Mouse (Mus musculus) CH12.LX (cell line): ENCODE data around the gene Socs2. TPM values are rescaled to one million over a fixed set of nuclear protein-coding genes. Genes with fewer than 3 reads are reported as not detected.
A peak's percentile ranks its signal among the peaks of the same experiment; 100 is the strongest.

Experiments
- DNase-seq: peaks from one replicate; pipeline ENCODE4 v3.0.0-alpha.2; 2013; ENCODE audit errors: extremely low read depth
- H3K27ac ChIP-seq: 2 replicates; pipeline ENCODE4 v1.5.1; 2012; ENCODE audit warnings: low read depth, mild to moderate bottlenecking, control low read depth, moderate library complexity; ENCODE audit not compliant: insufficient read depth
- H3K27me3 ChIP-seq: replicated peaks from 2 replicates; pipeline ENCODE3; 2012; ENCODE audit warnings: inconsistent platforms
- H3K36me3 ChIP-seq, 2 experiments: replicated peaks in 1 of 2; 2 replicates each; pipeline versions ENCODE3 to v1.6.1; 2012; ENCODE audit warnings: inconsistent platforms in 1 of 2, low read length in 1 of 2, mild to moderate bottlenecking in 1 of 2, mixed read lengths in 1 of 2, moderate library complexity in 1 of 2; ENCODE audit not compliant: control insufficient read depth in 1 of 2, insufficient read depth in 1 of 2
- H3K4me1 ChIP-seq, 2 experiments: 2 replicates each; pipeline ENCODE4 v1.6.1; 2012; ENCODE audit warnings: inconsistent platforms in 1 of 2, moderate library complexity in 1 of 2; ENCODE audit not compliant: insufficient read depth in 2 of 2, control insufficient read depth in 1 of 2
- H3K4me2 ChIP-seq: 2 replicates; pipeline ENCODE4 v1.6.1; 2012; ENCODE audit warnings: low read depth, mild to moderate bottlenecking, control low read depth; ENCODE audit not compliant: poor library complexity, insufficient read depth, severe bottlenecking
- H3K4me3 ChIP-seq, 3 experiments: fragments of 150-350 bp in 1 of 3; sonication (generic) in 1 of 3; replicated peaks in 1 of 3; 2 replicates each; pipeline versions ENCODE3 to v1.5.1; 2011 to 2012; ENCODE audit warnings: low read depth in 2 of 3, low read length in 2 of 3, mild to moderate bottlenecking in 2 of 3, moderate library complexity in 2 of 3, control low read depth in 1 of 3, improper control_type of control experiment in 1 of 3, inconsistent platforms in 1 of 3, mixed read lengths in 1 of 3; ENCODE audit not compliant: poor library complexity in 1 of 3
- H3K79me2 ChIP-seq: replicated peaks from 2 replicates; pipeline ENCODE4 v1.6.1; 2012; ENCODE audit warnings: mild to moderate bottlenecking, moderate library complexity; ENCODE audit not compliant: control insufficient read depth, poor library complexity, insufficient read depth, severe bottlenecking; ENCODE audit errors: extremely low read depth
- H3K9ac ChIP-seq: 2 replicates; pipeline ENCODE4 v1.6.1; 2012; ENCODE audit warnings: low read depth, mild to moderate bottlenecking, control low read depth, moderate library complexity; ENCODE audit not compliant: insufficient read depth
- H3K9me3 ChIP-seq: replicated peaks from 2 replicates; pipeline ENCODE3; 2012; ENCODE audit warnings: low read length, inconsistent platforms, mixed read lengths
- BHLHE40 ChIP-seq: IDR thresholded peaks from 2 replicates; pipeline ENCODE4 v1.6.1; 2011; ENCODE audit warnings: mild to moderate bottlenecking, low read depth, low read length, improper control_type of control experiment
- CHD2 ChIP-seq: IDR thresholded peaks from 2 replicates; pipeline ENCODE4 v1.6.1; 2011; ENCODE audit warnings: low read length, improper control_type of control experiment
- CTCF ChIP-seq, 2 experiments: IDR thresholded peaks in 1 of 2; conservative IDR thresholded peaks in 1 of 2; 2 replicates each; pipeline ENCODE4 v1.5.1; 2011 to 2012; ENCODE audit warnings: low read depth in 2 of 2, low read length in 2 of 2, improper control_type of control experiment in 1 of 2, inconsistent platforms in 1 of 2, mild to moderate bottlenecking in 1 of 2, moderate library complexity in 1 of 2
- E2F4 ChIP-seq: IDR thresholded peaks from 2 replicates; pipeline ENCODE4 v1.6.1; 2011; ENCODE audit warnings: low read depth, low read length, improper control_type of control experiment; ENCODE audit not compliant: insufficient replicate concordance
- EP300 ChIP-seq: IDR thresholded peaks from 2 replicates; pipeline ENCODE4 v1.6.1; 2011; ENCODE audit warnings: low read length, improper control_type of control experiment
- IRF4 ChIP-seq: IDR thresholded peaks from 2 replicates; pipeline ENCODE4 v1.6.1; 2014; ENCODE audit warnings: low read depth, mild to moderate bottlenecking, inconsistent platforms, low read length, improper control_type of control experiment
- MAX ChIP-seq: IDR thresholded peaks from 2 replicates; pipeline ENCODE4 v1.6.1; 2011; ENCODE audit warnings: low read length, improper control_type of control experiment
- MAZ ChIP-seq: IDR thresholded peaks from 2 replicates; pipeline ENCODE4 v1.6.1; 2012; ENCODE audit warnings: low read depth, mild to moderate bottlenecking, inconsistent platforms, low read length, improper control_type of control experiment, moderate library complexity
- MEF2A ChIP-seq: IDR thresholded peaks from 2 replicates; pipeline ENCODE4 v1.6.1; 2014; ENCODE audit warnings: low read depth, mild to moderate bottlenecking, inconsistent platforms, low read length, improper control_type of control experiment, borderline replicate concordance
- MYC ChIP-seq: IDR thresholded peaks from 2 replicates; pipeline ENCODE4 v1.6.1; 2011; ENCODE audit warnings: low read depth, mild to moderate bottlenecking, improper control_type of control experiment, low read length
- NRF1 ChIP-seq: IDR thresholded peaks from 2 replicates; pipeline ENCODE4 v1.6.1; 2014; ENCODE audit warnings: low read depth, mild to moderate bottlenecking, inconsistent platforms, low read length, improper control_type of control experiment, moderate library complexity
- PAX5 ChIP-seq: IDR thresholded peaks from 2 replicates; pipeline ENCODE4 v1.6.1; 2012; ENCODE audit warnings: low read length, inconsistent platforms, mixed read lengths
- POLR2A ChIP-seq: IDR thresholded peaks from 2 replicates; pipeline ENCODE4 v1.6.1; 2011; ENCODE audit warnings: low read depth, mild to moderate bottlenecking, improper control_type of control experiment, low read length
- RAD21 ChIP-seq: IDR thresholded peaks from 2 replicates; pipeline ENCODE4 v1.6.1; 2011; ENCODE audit warnings: low read depth, mild to moderate bottlenecking, low read length, improper control_type of control experiment, moderate library complexity
- RCOR1 ChIP-seq: conservative IDR thresholded peaks from 2 replicates; pipeline ENCODE4 v1.6.1; 2012; ENCODE audit warnings: low read depth, mild to moderate bottlenecking, inconsistent platforms, low read length, improper control_type of control experiment
- USF1 ChIP-seq: IDR thresholded peaks from 2 replicates; pipeline ENCODE4 v1.6.1; 2014; ENCODE audit warnings: low read depth, mild to moderate bottlenecking, inconsistent platforms, low read length, improper control_type of control experiment
- ZKSCAN1 ChIP-seq: IDR thresholded peaks from 2 replicates; pipeline ENCODE4 v1.6.1; 2012; ENCODE audit warnings: low read depth, inconsistent platforms, low read length, improper control_type of control experiment, borderline replicate concordance
- ZNF384 ChIP-seq: IDR thresholded peaks from 2 replicates; pipeline ENCODE4 v1.6.1; 2012; ENCODE audit warnings: low read depth, low read length, improper control_type of control experiment, inconsistent platforms
- dilution Hi-C: fragments of 300-500 bp; cut with MboI; formaldehyde crosslinking; loops from 2 replicates; pipeline ENCODE4 v1.14.3; 2020; ENCODE audit warnings: low sequenced_read_pairs; ENCODE audit not compliant: extremely low pct_unique_long_range_greater_than_20kb, extremely low pct_ligation_motif_present
- in situ Hi-C: fragments of 300-500 bp; cut with MboI; formaldehyde crosslinking; loops from 3 replicates; pipeline ENCODE4 v1.14.3; 2019; ENCODE audit warnings: low sequenced_read_pairs, low pct_ligation_motif_present, low pct_unique_long_range_greater_than_20kb, mixed read lengths
- polyA plus RNA-seq: library from polyadenylated mRNA; unstranded; fragments of >175 nt; gene quantifications from 2 replicates; pipeline ENCODE4 v1.2.1, GENCODE M21; 2012; ENCODE audit warnings: low read depth; ENCODE audit not compliant: insufficient read length
- total RNA-seq, 2 experiments: library from RNA; depleted of rRNA; stranded (reverse); fragments of 300-350 nt in 1 of 2; fragments of >200 nt in 1 of 2; gene quantifications; 2 replicates each; pipeline ENCODE4 v1.2.3; 2012 to 2014

Gene Socs2
- total and polyA plus RNA-seq, 3 experiments: 7.8 to 16.3 (median 15.7) TPM

DNA sequence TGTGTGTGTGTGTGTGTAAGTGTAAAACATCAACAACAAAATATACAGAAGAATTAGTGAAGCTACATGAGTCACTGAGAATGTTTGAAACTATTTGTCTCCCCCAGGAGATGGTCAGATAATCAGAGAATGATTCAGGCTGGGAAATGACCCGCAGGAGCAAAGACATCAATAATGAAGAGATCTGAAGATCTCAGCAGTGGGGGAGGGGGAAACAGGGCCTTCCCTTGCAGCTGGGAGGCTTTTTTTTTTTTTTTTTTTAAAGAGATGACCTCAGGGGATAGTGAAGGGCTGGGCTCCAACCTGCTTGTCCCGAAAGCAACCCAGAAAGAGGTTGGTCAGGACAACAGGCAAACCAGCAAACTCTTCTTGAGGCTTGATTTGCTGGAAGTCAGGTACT, 54.7 kb downstream of the Socs2 start:
- peaks cover 0 to 14% of the 10 kb centered on the region in 2 experiments; a peak in 2 of 4 replicates for H3K4me1 ChIP-seq
- H3K36me3 ChIP-seq: no peaks in the 10 kb centered on the region
- no peak for DNase-seq
- H3K9ac ChIP-seq: no peak overlapping the region
- H3K4me2 ChIP-seq: no peak overlapping the region
- dilution Hi-C loops: no loop called here
- H3K9me3 ChIP-seq: peaks cover 5% of the 10 kb centered on the region
- in situ Hi-C loops: no loop called here
- TF ChIP-seq NRF1 (no peak), ZNF384 (peak; percentile 83)
- TF ChIP-seq, all 38 proteins: peak for 1
- H3K27ac ChIP-seq: no peak overlapping the region
- no peak overlapping the region for H3K4me3 ChIP-seq
- H3K79me2 ChIP-seq: no peaks in the 10 kb centered on the region
- no peaks in the 10 kb centered on the region for H3K27me3 ChIP-seq

DNA sequence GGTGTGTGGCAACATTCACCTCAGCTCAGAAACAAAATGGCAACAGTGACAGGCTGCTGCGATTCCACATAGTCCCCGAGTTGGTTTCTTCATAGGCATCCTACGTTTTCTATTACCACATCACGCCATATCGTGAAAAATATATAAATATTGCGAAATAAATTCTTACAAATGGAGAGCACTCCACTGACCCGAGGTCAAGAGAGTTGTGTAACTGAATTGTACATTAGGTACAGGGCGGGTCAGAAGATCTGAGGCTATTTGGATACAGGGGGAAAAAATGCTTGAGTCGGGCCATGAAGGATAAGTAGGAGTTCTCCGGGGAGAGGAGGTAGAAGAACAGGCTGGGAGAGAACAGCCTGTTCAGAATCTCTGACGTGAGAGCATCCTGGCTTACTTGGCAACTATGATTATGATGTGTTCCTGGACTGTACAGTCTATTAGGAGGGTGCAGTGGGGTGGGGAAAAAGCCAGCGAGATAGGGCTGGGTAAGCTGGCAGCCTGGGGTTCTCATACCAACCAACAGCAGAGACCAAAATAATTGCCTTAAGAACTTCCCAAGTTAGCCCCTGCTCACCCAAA, 55.6 kb downstream of the Socs2 start:
- no peaks in the 10 kb centered on the region for H3K79me2 ChIP-seq
- H3K27ac ChIP-seq: no peak overlapping the region
- no peak for DNase-seq
- H3K9ac ChIP-seq: no peak overlapping the region
- TF ChIP-seq CHD2: no peak
- no peak for TF ChIP-seq USF1
- TF ChIP-seq POLR2A: no peak
- no peak for TF ChIP-seq RAD21
- TF ChIP-seq MAZ: no peak
- no peak for TF ChIP-seq CTCF (conservative IDR thresholded peaks at IDR 0.05 in 1 of 2, IDR thresholded peaks at IDR 0.05 in 1 of 2; ENCODE audit: low read depth in 2 of 2, low read length in 2 of 2)
- TF ChIP-seq EP300: no peak
- TF ChIP-seq BHLHE40: no peak
- no peak for TF ChIP-seq RCOR1
- H3K36me3 ChIP-seq: no peaks in the 10 kb centered on the region
- no peak overlapping the region for H3K4me3 ChIP-seq
- H3K9me3 ChIP-seq: peaks cover 5% of the 10 kb centered on the region
- dilution Hi-C loops (no loop called here), in situ Hi-C loops (no loop called here)
- H3K4me2 ChIP-seq: no peak overlapping the region
- no peaks in the 10 kb centered on the region for H3K27me3 ChIP-seq
- H3K4me1 ChIP-seq: peaks cover 0 to 7% of the 10 kb centered on the region in 2 experiments; a peak in 2 of 4 replicates

GRCm38 (mm10) chr10:95360048-95360447, 56.9 kb downstream of the Socs2 start:
- in situ Hi-C loops: no loop called here
- Histone ChIP-seq H3K9ac (no peak overlapping the region), H3K4me2 (no peak overlapping the region), H3K27ac (no peak overlapping the region), H3K4me3 (no peak overlapping the region), H3K36me3 (no peaks in the 10 kb centered on the region), H3K4me1 (peaks cover 0 to 7% of the 10 kb centered on the region in 2 experiments; a peak in 2 of 4 replicates), H3K79me2 (no peaks in the 10 kb centered on the region), H3K9me3 (peaks cover 3% of the 10 kb centered on the region), H3K27me3 (no peaks in the 10 kb centered on the region)
- dilution Hi-C loops: no loop called here
- TF ChIP-seq MEF2A (no peak), PAX5 (no peak), E2F4 (no peak), MAZ (no peak), USF1 (no peak), MAX (no peak), RCOR1 (no peak), ZKSCAN1 (no peak), EP300 (no peak), MYC (no peak), IRF4 (no peak), NRF1 (no peak), CHD2 (no peak)
- DNase-seq: no peak
